Mouse (Mus musculus) E14TG2a.4 (cell line): ENCODE measurements around the gene Pck2.

ENCODE experiments used
- CTCF ChIP-seq: conservative IDR thresholded peaks from 2 replicates; pipeline ENCODE4 v1.5.1; 2014; ENCODE audit warnings: low read length
- NANOG ChIP-seq: IDR thresholded peaks from 2 replicates; pipeline ENCODE4 v1.6.1; 2014; ENCODE audit warnings: borderline replicate concordance, low read length, mixed read lengths
- POU5F1 ChIP-seq: IDR thresholded peaks from 2 replicates; pipeline ENCODE4 v1.6.1; 2014; ENCODE audit warnings: low read length, borderline replicate concordance

- TF ChIP-seq NANOG (no peak), CTCF (no peak), POU5F1 (no peak)
These were observed 39.7 kb downstream of the Pck2 start for GRCm38 (mm10) chr14:55579511-55580496.
